Mouse (Mus musculus): Measurements from ENCODE around the gene Tex46. TPM values are rescaled to one million over a fixed set of nuclear protein-coding genes. Genes with fewer than 3 reads are reported as not detected.

Gene Tex46
- total RNA-seq, 2 experiments from 2014 or later: not detected

Small RNA genes within 50 kb of the gene (microRNA-seq; reads per million reads assigned to microRNA genes)
- gene Gm22180: 0 reads per million in 2 experiments

Other genes starting within 250 kb of the Tex46 start
- 1 to 10 TPM; 1.8 to 3.1 TPM for gene Htr1d, start 186.9 kb upstream of the Tex46 start, total RNA-seq (2021)
- under 1 TPM; 0.20 to 0.32 TPM for gene 6030445D17Rik, start 148.2 kb upstream of the Tex46 start, total RNA-seq (2021)
- 10 to 100 TPM; 54.7 to 67.9 TPM for gene Luzp1, start 140.7 kb upstream of the Tex46 start, total RNA-seq (2021)
- gene Kdm1a, start 7.7 kb upstream of the Tex46 start, total RNA-seq (2021): 100 to 1,000 TPM; 104 to 105 TPM
- gene Lactbl1, start 12.2 kb downstream of the Tex46 start, total RNA-seq (2021): under 1 TPM; 0.22 to 0.25 TPM
- 10 to 100 TPM; 31.6 to 32.7 TPM for gene Ephb2, start 225.6 kb downstream of the Tex46 start, total RNA-seq (2021)